Mouse (Mus musculus): ENCODE data around the gene Ufsp1.

DNA sequence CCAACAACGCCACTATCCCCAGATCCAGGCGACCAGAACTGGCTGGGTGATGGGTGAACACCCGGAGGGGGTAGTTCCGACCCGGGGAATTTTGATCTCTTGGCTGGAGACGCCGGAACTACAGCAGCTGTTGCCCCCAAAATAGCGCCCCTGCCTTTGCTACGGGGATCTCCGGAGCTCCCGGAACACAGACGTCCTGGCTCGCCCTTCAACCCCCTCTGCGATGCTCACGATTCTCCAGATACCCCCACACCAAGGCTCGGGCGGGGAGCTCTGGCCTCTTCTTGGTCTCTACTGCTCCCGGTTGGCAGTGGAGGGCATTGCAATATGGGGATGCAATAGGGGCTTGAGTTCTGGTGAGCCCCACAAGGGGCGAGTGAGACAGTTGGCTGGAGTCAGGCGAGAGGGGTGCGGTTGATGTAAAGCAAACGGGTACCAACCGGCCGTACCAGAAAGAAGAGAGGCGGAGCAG lies 5.4 kb upstream of the Ufsp1 start:
- TF ChIP-seq ZC3H11A (IDR thresholded peaks at IDR 0.05; ENCODE audit: borderline replicate concordance, low read depth, low read length), result no peak
- TF ChIP-seq HCFC1 (IDR thresholded peaks at IDR 0.05; ENCODE audit: borderline replicate concordance, insufficient read depth, low read length), result no peak
- TF ChIP-seq ZNF384 (IDR thresholded peaks at IDR 0.05; ENCODE audit: low read depth, low read length), result no peak

Data from ES-E14 (cell line).